Mouse (Mus musculus) MEL (cell line): ENCODE results near the gene Smug1.

ENCODE experiments used
- CTCF ChIP-seq, 3 experiments: IDR thresholded peaks in 2 of 3; conservative IDR thresholded peaks in 1 of 3; 2 replicates each; pipeline ENCODE4 v1.5.1; 2011 to 2012; ENCODE audit warnings: low read length in 3 of 3, low read depth in 2 of 3, mild to moderate bottlenecking in 2 of 3, improper control_type of control experiment in 1 of 3, inconsistent platforms in 1 of 3, mixed read lengths in 1 of 3, moderate library complexity in 1 of 3; ENCODE audit not compliant: control insufficient read depth in 1 of 3, insufficient read depth in 1 of 3, poor library complexity in 1 of 3, severe bottlenecking in 1 of 3
- MYB ChIP-seq: IDR thresholded peaks from 2 replicates; pipeline ENCODE4 v1.6.1; 2011; ENCODE audit warnings: mild to moderate bottlenecking, low read depth, low read length, improper control_type of control experiment
- POLR2A ChIP-seq, 2 experiments: IDR thresholded peaks; 2 replicates each; pipeline ENCODE4 v1.6.1; 2011 to 2012; ENCODE audit warnings: low read length in 2 of 2, mild to moderate bottlenecking in 2 of 2, control low read depth in 1 of 2, improper control_type of control experiment in 1 of 2, low read depth in 1 of 2, moderate library complexity in 1 of 2; ENCODE audit not compliant: control insufficient read depth in 1 of 2, insufficient read depth in 1 of 2, poor library complexity in 1 of 2

GRCm38 (mm10) chr15:103156890-103157289, 10.0 kb downstream of the Smug1 start:
- TF ChIP-seq MYB (no peak), POLR2A (IDR thresholded peaks at IDR 0.05; ENCODE audit: control insufficient read depth in 1 of 2, insufficient read depth in 1 of 2, low read depth in 1 of 2, low read length in 2 of 2, poor library complexity in 1 of 2) (no peak), CTCF (IDR thresholded peaks at IDR 0.05 in 2 of 3, conservative IDR thresholded peaks at IDR 0.05 in 1 of 3; ENCODE audit: control insufficient read depth in 1 of 3, insufficient read depth in 1 of 3, low read depth in 2 of 3, low read length in 3 of 3, poor library complexity in 1 of 3, severe bottlenecking in 1 of 3) (no peak)
